Mouse (Mus musculus) activated CD4-positive, CD25-positive, alpha-beta regulatory T cell, adult 4 months (primary cell): Measurements from ENCODE around the gene Sdhaf4. TPM values are rescaled to one million over a fixed set of nuclear protein-coding genes. Genes with fewer than 3 reads are reported as not detected.
A peak's percentile ranks its signal among the peaks of the same experiment; 100 is the strongest.
"Not testable (repeated sequence)": the region's sequence is repeated elsewhere in the genome, so short reads cannot be mapped to it uniquely, and the experiment has no call there.

Experiments used
- ATAC-seq: one replicate; pipeline ENCODE4 v1.8.0; 2017
- polyA plus RNA-seq, 2 experiments: library from polyadenylated mRNA; unstranded; fragments of 100-300 nt; shearing (Covaris generic); gene quantifications; one replicate each; pipeline ENCODE4 v1.2.1; 2017

The Sdhaf4 gene
- polyA plus RNA-seq = 10 to 100 TPM; 73.5 to 84.1 TPM

DNA sequence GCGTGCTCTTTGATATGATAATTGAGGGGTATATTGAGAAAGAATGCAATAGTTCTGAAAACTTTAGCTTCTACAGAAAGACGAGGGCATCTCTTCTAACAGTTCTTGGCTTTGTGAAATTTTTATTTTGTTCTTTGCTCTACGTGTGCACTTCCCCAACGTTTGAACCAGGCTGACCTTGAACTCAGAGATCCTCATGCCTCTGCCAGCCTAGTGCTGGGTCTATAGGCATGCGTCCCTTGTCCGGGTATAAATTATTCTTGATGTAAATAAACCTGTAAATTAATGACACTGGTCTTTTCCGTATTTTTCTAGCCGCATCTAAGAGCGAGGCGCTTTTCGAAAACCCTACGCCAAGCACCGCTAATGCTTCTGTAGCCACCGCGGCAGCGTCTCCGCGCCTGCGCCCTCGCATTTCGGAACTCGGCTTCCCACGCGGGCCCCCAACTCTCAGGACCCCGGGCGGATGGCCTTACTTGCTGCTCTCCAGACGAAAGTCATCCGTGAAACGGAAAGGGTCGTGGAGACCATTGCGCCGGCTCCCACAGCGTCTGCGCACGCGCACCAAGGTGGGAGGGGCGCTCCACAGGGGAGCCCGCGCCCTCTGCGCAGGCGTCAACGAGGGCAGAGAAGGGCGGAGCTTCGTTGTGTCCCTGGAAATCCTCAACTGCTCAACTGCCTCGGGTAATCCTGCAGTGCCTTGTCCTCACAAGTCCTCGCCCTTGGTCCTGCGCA lies at the start of gene Sdhaf4:
Gene Sdhaf4 (minus strand): TSS at position 587 of the 735 bp plus-strand sequence.
- ATAC-seq = peak; percentile 89

DNA sequence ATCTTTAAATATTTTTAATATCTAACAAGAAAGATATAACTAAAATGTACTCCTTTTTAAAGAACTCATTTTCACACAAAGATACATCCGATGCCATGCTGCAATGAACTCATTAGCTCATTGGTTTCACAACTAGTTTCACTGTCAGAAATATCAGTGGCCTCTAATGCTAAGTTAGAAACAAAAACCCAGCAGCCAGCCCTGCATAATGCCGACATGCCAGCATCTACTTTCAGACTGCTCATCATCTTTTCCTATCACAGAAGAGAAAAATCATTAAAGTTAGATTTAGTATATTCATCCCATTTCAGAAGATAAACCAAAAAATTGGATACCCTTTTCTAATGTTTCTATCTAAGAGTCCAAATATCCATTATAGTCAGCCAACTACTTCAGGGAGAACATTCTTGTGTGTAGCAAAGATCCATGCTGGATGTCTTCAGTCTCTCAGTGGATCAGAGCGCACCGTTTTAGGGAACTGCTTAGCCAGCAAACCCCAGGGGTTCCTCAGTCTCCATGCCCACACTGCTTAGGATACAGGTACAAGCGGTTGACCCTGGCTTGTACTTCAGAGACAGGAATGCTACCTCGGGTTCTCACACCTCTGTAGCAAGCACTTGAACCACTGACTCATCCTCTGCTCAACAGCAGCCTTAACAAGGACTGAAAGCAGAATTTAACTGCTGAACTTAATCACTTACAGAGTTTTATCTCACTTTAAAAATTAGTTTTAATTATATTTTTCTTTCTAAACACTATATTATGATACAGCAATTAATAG lies 41.5 kb upstream of the Sdhaf4 start:
- ATAC-seq = no peak

GRCm38 (mm10) chr1:24045627-24046026 lies 40.2 kb upstream of the Sdhaf4 start:
- ATAC-seq = peak; percentile 57

DNA sequence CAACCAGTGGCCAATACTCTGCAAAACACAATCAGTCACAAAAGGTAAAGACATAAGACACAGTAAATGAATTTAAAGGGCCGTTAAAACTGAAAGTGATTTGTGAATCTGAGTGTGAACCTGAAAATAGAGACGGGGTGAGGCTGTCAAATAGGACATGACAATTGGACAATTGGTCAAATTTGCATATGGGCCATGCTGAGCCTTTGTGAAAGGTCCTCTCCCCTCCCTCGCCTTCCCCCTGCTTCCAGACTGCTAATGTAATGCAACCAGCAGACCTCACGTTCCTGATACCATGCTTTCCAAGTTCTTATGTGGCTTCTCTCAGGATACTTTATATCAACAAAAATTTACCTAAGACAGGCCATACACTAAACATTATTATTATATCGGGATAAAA lies 37.6 kb upstream of the Sdhaf4 start:
- no peak for ATAC-seq

DNA sequence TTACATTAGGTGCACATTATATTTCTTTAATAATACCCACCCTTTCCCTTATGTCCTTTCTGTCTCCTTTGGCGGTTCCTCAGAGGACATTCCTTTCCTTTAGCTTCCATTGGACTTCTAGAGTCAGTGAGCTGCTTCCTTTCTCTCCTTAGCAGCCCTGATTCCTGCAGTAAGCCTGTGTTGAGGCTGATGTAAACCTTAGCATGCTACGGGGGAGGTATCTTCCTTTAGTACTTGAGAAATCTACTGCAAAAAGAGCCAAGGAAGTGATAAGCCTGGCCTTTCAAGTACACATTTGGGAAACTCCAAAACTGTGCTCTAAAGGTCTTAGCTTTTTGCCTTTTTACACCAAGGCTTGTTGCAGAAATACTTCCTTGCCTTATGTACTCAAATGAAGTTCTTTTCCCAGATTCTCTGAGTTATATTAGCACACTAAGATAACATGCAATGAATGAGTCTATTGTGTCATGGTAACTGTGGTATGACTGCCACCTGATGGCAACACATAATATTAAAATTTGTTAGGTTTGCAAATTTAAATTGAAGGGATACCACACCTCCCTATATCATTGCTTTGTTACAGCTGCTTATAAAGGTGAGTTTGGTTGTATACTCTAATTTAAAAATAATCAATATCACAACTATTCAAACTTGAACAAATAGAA lies 28.4 kb upstream of the Sdhaf4 start:
- peak; percentile 75 for ATAC-seq

GRCm38 (mm10) chr1:24010821-24011220 lies 5.4 kb upstream of the Sdhaf4 start:
- ATAC-seq = no peak

DNA sequence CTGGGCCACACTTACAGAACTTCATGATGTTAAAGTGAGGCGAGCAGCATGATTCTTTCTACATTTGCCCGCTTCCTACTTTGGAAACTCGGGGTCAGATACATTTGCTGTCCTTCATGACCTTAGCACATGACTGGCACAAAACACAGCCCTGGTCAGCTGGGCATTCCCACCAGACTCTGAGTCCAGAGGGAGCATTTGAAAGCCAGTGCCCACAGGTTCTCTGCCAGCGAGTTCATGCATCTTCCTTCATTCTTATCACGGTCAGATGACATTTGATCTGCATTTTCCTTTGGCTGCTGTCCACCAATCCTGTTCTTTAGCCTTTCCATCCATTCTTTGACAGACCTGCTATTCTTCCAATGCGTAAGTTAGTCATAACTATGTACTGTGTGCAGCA lies 4.6 kb upstream of the Sdhaf4 start:
- ATAC-seq = no peak

DNA sequence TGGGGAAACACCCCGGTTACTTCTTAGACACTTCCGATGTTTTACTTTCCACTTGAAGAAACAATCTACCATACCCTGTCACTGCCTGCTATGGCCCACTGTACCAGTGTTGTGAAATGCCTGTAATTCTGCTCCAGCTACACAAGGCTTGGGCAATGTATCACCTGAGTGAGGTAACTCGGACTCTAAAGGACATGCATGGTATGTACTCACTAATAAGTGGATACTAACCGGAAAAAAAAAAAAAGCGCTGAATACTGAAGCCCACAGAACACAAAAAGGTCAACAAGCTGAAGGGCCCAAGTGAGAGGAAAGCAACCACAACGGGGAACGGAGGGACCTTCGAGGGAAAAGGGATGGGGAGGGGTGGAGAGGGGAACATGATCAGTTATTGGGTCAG lies 2.2 kb upstream of the Sdhaf4 start:
- ATAC-seq = no peak

DNA sequence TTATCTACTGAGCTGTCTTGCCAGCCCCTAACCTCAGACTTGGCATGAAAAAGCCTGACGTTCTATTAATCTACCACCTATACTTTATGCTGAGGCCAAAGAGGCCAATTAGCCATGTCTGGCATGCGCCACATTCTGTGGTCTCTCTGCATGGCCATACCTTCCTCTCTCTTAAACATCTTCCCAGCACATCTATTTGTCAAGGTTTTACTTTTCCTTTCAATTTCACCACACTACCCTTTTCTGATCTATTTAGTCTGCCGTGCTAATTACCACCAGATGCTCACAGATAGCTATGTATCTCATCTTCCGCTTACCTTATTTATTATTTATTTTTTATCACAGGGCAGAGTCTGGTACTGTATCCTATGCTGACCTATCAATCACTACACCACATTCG lies 6.1 kb downstream of the Sdhaf4 start:
- ATAC-seq = no peak

- ATAC-seq = no peak
Measured at GRCm38 (mm10) chr1:23998866-23999265, 6.6 kb downstream of the Sdhaf4 start.

DNA sequence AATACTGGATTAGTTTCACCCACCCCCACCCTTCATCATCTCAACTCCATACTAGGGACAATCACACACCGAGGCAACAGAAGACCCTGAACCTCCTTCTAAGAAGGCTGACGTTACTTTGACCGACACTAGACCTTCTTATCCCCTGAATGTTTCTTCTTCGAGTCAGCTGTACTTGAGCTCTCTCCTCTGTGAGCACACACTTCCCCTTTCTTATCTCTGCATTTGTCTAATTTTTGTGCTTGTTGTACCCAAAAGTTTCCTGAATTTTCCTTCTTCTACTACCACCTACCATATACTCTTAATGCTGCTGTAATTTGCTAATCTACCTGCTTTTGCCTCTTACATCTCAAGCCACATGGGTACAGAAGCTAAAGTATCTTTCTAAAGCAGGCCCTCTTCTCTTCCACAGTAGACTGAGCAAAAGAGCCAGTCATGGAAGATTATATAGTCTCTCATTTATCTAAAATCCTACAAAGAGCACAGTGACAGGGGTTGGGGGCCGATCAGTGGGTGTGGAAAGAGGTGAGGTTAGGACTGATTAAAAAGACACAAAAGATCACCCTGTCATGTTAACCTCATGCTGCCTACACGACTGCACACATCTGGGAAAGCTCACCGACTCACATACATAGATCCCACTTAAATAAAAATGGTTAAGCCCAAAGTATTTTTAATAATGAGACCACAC lies 7.2 kb downstream of the Sdhaf4 start:
- ATAC-seq = no peak

- no peak for ATAC-seq
Measured at GRCm38 (mm10) chr1:23997493-23997892, 8.0 kb downstream of the Sdhaf4 start.

DNA sequence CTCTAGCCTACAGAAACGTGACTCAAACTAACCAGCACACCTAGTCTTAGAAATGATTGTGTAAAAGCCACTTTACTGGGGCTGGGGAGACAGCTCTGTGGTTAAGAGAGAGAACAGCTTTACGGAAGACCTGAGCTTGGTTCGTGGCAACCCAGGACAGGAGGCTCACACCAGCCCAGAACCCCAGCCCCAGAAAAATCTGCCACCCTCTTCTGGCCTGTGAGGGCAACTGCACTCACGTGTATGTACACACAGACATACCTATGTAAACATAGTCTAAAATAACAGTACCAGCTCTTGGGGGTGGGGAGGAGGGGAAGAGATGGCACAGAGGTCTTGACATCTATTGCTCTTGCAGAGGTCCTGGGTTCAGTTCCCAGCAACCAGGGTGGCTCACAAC lies 10.0 kb downstream of the Sdhaf4 start:
- ATAC-seq = no peak

GRCm38 (mm10) chr1:23983118-23983517 lies 22.3 kb downstream of the Sdhaf4 start:
- ATAC-seq = no peak

DNA sequence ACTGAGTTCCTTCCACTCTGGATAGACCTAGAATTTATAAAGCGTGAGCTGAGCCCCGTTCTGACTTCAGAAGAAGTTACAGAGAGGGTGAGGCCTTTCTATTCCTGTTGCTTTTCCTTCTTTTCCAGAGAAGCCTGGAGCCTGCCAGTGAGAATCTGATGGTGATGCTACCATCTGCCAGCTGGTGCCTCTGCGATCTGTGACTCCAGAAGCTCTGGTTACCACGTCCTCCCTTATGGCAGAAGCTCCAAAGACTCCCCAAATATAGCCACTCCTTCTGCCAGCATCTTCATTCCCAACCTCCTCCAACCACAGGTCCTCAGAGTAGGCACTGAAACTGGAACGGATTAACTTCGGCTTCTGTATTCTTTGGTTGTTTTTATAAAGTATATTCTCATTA lies 27.2 kb downstream of the Sdhaf4 start:
- no peak for ATAC-seq

GRCm38 (mm10) chr1:23971159-23971558 lies 34.3 kb downstream of the Sdhaf4 start:
- not testable (repeated sequence) for ATAC-seq

- no peak for ATAC-seq
Measured at GRCm38 (mm10) chr1:23968027-23968725, 37.3 kb downstream of the Sdhaf4 start.

GRCm38 (mm10) chr1:23966226-23966625 lies 39.2 kb downstream of the Sdhaf4 start:
- no peak for ATAC-seq

GRCm38 (mm10) chr1:23959415-23959732 lies 46.1 kb downstream of the Sdhaf4 start:
- no peak for ATAC-seq

DNA sequence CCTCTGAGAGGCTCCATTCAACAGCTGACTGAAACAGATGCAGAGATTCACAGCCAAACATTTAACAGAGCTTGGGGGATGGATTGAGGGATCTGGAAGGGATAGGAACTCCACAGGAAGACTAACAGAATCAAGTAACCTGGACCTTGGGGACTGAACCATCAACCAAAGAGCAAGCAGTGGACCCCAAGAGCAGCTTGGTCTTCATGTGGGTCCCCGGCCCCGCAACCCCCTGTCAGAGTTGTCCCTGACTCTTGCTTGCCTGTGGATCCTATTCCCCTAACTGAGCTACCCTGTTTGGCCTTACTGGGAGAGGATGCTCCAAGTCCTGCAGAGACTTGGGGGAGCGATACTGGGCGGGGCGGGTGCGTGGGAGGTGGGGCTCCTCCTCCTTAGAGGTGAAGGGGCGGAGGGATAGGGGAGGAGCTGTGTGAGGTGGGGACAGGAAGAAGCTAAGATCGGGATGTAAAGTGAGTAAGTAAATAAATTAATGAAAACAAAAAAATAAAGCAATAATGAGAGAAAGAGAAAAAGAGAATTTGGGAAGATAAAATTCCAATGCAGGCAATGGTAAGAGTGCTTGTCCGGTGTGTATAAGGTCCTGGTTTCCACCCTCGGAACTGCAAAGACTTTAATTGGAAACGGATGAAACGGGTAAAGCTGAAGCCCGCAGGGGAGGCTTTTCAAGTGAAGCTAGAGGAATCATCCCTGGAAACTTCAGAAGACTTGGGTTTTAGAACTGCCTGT lies 46.6 kb downstream of the Sdhaf4 start:
- peak; percentile 85 for ATAC-seq

DNA sequence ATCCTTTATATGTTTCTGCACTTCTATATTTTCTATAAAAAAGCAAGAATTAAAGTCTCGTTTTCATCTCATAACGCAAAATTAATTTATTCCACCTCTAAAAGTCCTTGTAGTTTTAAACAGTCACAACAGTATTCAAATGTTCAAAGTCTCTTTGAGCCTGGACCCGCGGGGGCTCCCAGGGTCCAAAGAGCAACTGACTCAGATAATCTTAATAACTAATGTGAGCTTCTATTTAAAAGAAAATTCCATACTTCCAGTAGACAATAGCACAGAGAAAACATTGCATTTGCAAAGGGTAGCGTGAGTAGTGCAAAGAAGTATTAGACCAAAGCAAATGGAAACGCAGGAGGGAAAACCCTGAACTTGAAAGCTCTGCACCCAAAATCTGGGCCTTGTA lies 47.4 kb downstream of the Sdhaf4 start:
- no peak for ATAC-seq

- no peak for ATAC-seq
Measured at GRCm38 (mm10) chr1:23955539-23955938, 49.9 kb downstream of the Sdhaf4 start.
